Mouse (Mus musculus) liver, embryonic 14.5 days (tissue): ENCODE results near the gene Recql5. TPM values are rescaled to one million over a fixed set of nuclear protein-coding genes. Genes with fewer than 3 reads are reported as not detected.

Source experiments
- ATAC-seq: fragments of 200-750 bp; cut with Nextera tagmentation; 2 replicates; pipeline ENCODE4 v1.8.0; 2017; ENCODE audit warnings: moderate number of reproducible peaks, mild to moderate bottlenecking, moderate library complexity; ENCODE audit not compliant: insufficient read depth
- DNase-seq, 3 experiments: peaks; one replicate each; pipeline ENCODE4 v3.0.0-alpha.2; 2012 to 2013; ENCODE audit warnings: low read depth in 3 of 3, low spot score in 3 of 3
- H3K27ac ChIP-seq: fragments of 300-500 bp; sonication (generic); 2 replicates; pipeline ENCODE4 v1.5.1; 2014; ENCODE audit warnings: moderate library complexity, mild to moderate bottlenecking, control low read depth, inconsistent platforms
- H3K27me3 ChIP-seq: fragments of 300-500 bp; sonication (generic); 2 replicates; pipeline ENCODE4 v1.6.1; 2014; ENCODE audit warnings: mild to moderate bottlenecking, low read length, moderate library complexity; ENCODE audit not compliant: control insufficient read depth, insufficient read depth
- H3K36me3 ChIP-seq: fragments of 300-500 bp; sonication (generic); replicated peaks from 2 replicates; pipeline ENCODE4 v1.6.1; 2014; ENCODE audit warnings: low read depth; ENCODE audit not compliant: control insufficient read depth, insufficient read depth
- H3K4me1 ChIP-seq, 2 experiments: fragments of 200-500 bp in 1 of 2; fragments of 300-500 bp in 1 of 2; sonication (generic) in 1 of 2; replicated peaks; 2 replicates each; pipeline ENCODE4 v1.6.1; 2012 to 2014; ENCODE audit warnings: antibody characterized with exemption in 1 of 2, inconsistent platforms in 1 of 2, low read length in 1 of 2; ENCODE audit not compliant: control insufficient read depth in 2 of 2, insufficient read depth in 2 of 2
- H3K4me2 ChIP-seq: fragments of 300-500 bp; sonication (generic); 2 replicates; pipeline ENCODE4 v1.6.1; 2014; ENCODE audit warnings: low read depth, mild to moderate bottlenecking, control low read depth, moderate library complexity
- H3K4me3 ChIP-seq, 2 experiments: fragments of 200-500 bp in 1 of 2; fragments of 300-500 bp in 1 of 2; sonication (generic) in 1 of 2; 2 replicates each; pipeline ENCODE4 v1.5.1; 2012 to 2014; ENCODE audit warnings: low read depth in 2 of 2, low read length in 2 of 2, mild to moderate bottlenecking in 2 of 2, control low read depth in 1 of 2, inconsistent platforms in 1 of 2, moderate library complexity in 1 of 2; ENCODE audit not compliant: insufficient read depth in 1 of 2
- H3K9ac ChIP-seq: fragments of 300-500 bp; sonication (generic); replicated peaks from 2 replicates; pipeline ENCODE4 v1.6.1; 2014; ENCODE audit warnings: mild to moderate bottlenecking, control low read depth, moderate library complexity
- H3K9me3 ChIP-seq: fragments of 300-500 bp; sonication (generic); 2 replicates; pipeline ENCODE4 v1.6.1; 2016; ENCODE audit warnings: low read length, mixed read lengths; ENCODE audit not compliant: control insufficient read depth
- CTCF ChIP-seq: IDR thresholded peaks from 2 replicates; pipeline ENCODE4 v1.5.1; 2016; ENCODE audit warnings: antibody characterized with exemption, low read depth, control low read depth
- EP300 ChIP-seq: IDR thresholded peaks from 2 replicates; pipeline ENCODE4 v1.6.1; 2016; ENCODE audit warnings: antibody characterized with exemption, low read depth
- WGBS: fragments of 180-500 bp; shearing (Covaris S2); extraction: QIAGEN DNeasy Blood & Tissue Kit; methylation state at CpG from one replicate; pipeline ENCODE4 v1.1.7; 2014; ENCODE audit not compliant: insufficient replicate concordance; 5-methylcytosine and 5-hydroxymethylcytosine counted together
- polyA plus RNA-seq, 2 experiments: library from polyadenylated mRNA; depleted of rRNA in 1 of 2; stranded (reverse) in 1 of 2; unstranded in 1 of 2; fragments of >200 nt; fragmentation: Nextera tagmentation in 1 of 2; extraction: Ambion mirVana in 1 of 2; gene quantifications; 2 replicates each; pipeline versions ENCODE4 v1.2.1 to v1.2.3; 2012 to 2014

The Recql5 gene
- polyA plus RNA-seq, 2 experiments: 6.1 to 7.3 TPM

DNA sequence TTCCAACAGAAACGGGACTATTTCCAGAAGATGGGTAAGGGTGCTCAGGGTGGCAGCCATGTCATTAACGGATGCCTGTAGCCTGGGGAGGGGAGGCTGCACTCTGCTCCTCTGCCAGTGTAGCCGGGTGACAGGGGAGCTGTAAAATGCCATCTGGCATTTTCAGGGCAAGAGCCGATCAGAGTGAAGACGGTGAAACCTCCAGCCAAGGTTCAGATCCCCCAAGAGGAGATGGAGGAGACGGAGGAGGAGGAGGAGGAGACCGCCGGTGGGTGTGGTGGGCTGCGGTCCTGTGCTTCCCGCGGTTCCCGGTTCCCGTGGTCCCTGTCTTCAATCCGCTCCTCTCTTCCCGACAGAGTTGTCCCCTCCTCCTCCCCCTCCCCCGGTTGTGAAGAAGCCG lies 50.0 kb downstream of the Recql5 start:
- WGBS: 37% methylated on average over 17 of the region's 17 CpGs
- Histone ChIP-seq H3K36me3 (no peaks in the 10 kb centered on the region), H3K9ac (no peak overlapping the region), H3K4me3 (no peak overlapping the region), H3K4me1 (no peaks in the 10 kb centered on the region), H3K27ac (no peak overlapping the region), H3K4me2 (no peak overlapping the region), H3K27me3 (no peaks in the 10 kb centered on the region), H3K9me3 (no peaks in the 10 kb centered on the region)
- no peak for ATAC-seq
- DNase-seq: no peak
- no peak for TF ChIP-seq EP300
- no peak for TF ChIP-seq CTCF

DNA sequence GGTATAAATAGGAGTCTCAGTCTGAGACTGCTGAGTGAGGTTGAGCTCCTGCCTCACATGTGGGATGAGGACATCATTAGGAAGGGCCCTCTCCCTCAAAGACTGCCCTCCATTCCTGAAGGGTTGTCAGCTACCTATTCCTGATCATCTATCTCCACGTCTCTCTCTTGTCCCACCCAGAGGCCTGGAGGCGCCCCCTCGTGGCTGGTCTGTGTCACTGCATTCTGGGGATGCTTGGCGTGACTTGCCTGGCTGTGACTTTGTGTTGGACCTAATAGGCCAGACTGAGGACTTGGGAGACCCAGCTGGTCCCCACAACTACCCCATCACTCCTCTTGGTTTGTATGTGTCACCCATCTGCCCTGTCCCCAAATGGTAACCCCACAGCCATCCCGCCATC lies 52.3 kb downstream of the Recql5 start:
- H3K4me2 ChIP-seq: no peak overlapping the region
- no peak overlapping the region for H3K27ac ChIP-seq
- peaks cover 0 to 5% of the 10 kb centered on the region in 2 experiments; a peak in 2 of 4 replicates for H3K4me1 ChIP-seq
- no peaks in the 10 kb centered on the region for H3K27me3 ChIP-seq
- H3K36me3 ChIP-seq: no peaks in the 10 kb centered on the region
- no peaks in the 10 kb centered on the region for H3K9me3 ChIP-seq
- H3K9ac ChIP-seq: no peak overlapping the region
- TF ChIP-seq CTCF (peak; percentile 98), EP300 (no peak)
- DNase-seq (peak in 1 of 3 experiments; percentile 45), ATAC-seq (no peak)
- no peak overlapping the region for H3K4me3 ChIP-seq
- 21% methylated on average over 5 of the region's 5 CpGs for WGBS

DNA sequence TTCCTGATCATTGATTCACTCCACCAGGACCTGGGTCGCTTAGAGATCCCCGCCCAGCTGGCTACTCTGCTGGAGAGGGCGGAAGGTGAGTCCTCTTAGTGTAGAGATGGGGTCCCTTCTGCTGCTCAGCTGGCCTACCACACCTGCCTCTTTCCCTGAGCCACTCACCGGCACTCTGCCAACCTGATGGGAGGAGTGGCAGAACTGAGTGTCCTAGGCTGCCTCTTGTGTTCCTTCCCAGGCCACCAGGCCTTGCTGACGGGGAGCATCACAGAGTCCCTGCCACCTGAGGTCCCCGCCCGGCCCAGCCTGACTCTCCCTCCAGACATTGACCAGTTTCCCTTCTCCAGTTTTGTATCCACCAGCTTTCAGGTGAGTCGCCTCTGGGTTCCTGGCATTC lies 55.2 kb downstream of the Recql5 start:
- no peak for DNase-seq
- H3K36me3 ChIP-seq: no peaks in the 10 kb centered on the region
- H3K27me3 ChIP-seq: no peaks in the 10 kb centered on the region
- TF ChIP-seq CTCF: no peak
- TF ChIP-seq EP300: no peak
- ATAC-seq: no peak
- H3K4me1 ChIP-seq: peaks cover 0 to 5% of the 10 kb centered on the region in 2 experiments; a peak in 2 of 4 replicates
- no peak overlapping the region for H3K27ac ChIP-seq
- H3K4me3 ChIP-seq: no peak overlapping the region
- no peak overlapping the region for H3K9ac ChIP-seq
- H3K4me2 ChIP-seq: no peak overlapping the region
- WGBS: 67% methylated on average over 8 of the region's 8 CpGs
- no peaks in the 10 kb centered on the region for H3K9me3 ChIP-seq

DNA sequence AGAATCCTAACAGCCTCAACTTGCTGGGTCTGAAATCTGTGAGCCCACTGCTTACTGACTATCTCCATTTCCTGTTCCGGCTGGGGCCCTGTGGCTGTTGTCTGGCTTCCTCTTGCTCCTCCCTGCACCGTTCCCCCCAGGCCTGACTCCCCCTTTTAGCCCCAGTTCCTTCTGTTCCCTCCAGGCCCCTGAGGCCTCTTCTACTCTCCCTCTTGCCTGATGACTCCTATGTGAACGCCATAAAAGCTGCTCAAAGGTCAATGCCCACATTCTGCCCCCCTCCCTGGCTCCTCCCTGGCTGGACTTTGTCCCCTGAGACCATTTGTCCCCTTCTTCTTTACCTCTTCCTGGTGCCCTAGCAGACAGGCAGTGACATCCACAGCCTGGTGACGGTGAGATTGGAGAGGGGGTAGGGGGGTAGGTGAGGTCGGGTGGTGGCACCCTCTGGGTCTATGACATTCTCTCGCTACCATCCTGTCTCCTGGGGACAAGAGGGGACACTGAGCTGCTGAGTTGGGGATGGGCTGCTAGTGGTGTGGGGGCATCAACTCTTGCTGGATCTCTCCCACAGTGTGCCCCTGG lies 56.0 kb downstream of the Recql5 start:
- DNase-seq (no peak), ATAC-seq (no peak)
- WGBS: 32% methylated on average over 6 of the region's 6 CpGs
- no peak overlapping the region for H3K4me3 ChIP-seq
- H3K9ac ChIP-seq: no peak overlapping the region
- no peaks in the 10 kb centered on the region for H3K36me3 ChIP-seq
- no peak overlapping the region for H3K27ac ChIP-seq
- no peak for TF ChIP-seq EP300
- no peak for TF ChIP-seq CTCF
- peaks cover 0 to 9% of the 10 kb centered on the region in 2 experiments; a peak in 2 of 4 replicates for H3K4me1 ChIP-seq
- no peaks in the 10 kb centered on the region for H3K27me3 ChIP-seq
- H3K4me2 ChIP-seq: no peak overlapping the region
- no peaks in the 10 kb centered on the region for H3K9me3 ChIP-seq

DNA sequence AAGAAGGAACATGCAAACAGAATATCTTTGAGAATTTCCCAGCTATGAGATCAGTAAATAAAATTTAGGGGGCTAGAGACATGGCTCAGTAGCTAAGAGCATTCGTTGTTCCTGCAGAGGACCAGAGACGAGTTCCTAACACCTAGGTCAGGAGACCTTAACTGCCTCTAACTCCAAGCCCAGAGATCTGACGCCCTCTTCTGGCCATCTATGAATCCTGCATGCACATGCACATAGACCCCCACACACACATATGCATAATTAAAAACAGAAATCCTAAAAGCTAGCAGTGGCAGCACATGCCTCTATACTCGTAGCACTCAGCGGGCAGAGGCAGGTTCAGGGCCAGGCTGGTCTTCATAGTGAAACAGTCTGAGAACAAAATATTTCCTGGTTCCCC lies 56.8 kb downstream of the Recql5 start:
- H3K9me3 ChIP-seq: no peaks in the 10 kb centered on the region
- no peak overlapping the region for H3K4me3 ChIP-seq
- H3K4me1 ChIP-seq: peaks cover 0 to 14% of the 10 kb centered on the region in 2 experiments; a peak in 2 of 4 replicates
- no peaks in the 10 kb centered on the region for H3K27me3 ChIP-seq
- TF ChIP-seq CTCF (peak; percentile 44), EP300 (no peak)
- 61% methylated on average over 5 of the region's 5 CpGs for WGBS
- H3K27ac ChIP-seq: no peak overlapping the region
- no peaks in the 10 kb centered on the region for H3K36me3 ChIP-seq
- H3K4me2 ChIP-seq: no peak overlapping the region
- no peak overlapping the region for H3K9ac ChIP-seq
- no peak for DNase-seq
- no peak for ATAC-seq
